Mouse (Mus musculus) cerebellum, postnatal 14 days (tissue): ENCODE measurements around the gene Ulk4.

ENCODE experiments used
- DNase-seq, 2 experiments: peaks; one replicate each; pipeline ENCODE4 v3.0.0; 2021; ENCODE audit warnings: mixed read lengths in 2 of 2

Ulk4 gene

DNA sequence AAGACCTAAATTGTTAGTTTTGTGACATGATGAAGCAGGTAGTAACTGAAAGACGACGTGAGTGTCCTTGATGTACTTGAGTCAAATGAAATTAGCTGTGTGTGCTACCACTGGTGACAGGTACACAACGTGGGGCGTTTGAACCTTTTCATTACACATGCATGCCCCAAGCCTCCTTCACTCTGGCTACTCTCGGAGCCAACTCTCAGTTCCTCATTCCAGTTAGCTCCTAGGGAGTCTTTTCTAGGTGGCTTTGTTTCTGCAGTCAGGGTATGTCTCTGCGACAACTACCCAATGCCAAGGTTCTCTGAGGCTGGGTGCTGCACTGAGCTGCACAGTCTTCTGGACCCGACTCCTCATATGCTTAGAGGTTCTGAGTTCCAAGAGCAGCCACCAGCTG is 100.6 kb downstream of the Ulk4 start:
- no peak for DNase-seq

DNA sequence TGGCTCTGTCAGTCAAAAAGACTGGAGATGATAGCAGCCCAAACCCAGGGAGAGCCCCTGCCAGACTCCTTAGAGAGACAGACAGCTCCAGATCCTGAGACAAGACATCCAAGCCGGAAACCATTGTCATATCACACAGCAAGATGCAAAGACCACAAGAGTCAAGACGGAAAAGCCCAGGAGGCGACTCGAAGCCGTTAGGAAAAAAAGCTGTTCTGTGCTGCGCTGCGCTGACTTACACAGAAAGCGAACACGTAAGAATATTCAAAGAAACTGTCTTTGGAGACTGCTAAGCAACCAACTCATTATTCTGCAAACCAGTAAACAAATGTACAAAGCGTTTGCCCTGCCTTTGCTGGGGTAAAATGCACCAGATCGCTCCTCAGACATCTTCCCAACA is 101.8 kb downstream of the Ulk4 start:
- DNase-seq: no peak

DNA sequence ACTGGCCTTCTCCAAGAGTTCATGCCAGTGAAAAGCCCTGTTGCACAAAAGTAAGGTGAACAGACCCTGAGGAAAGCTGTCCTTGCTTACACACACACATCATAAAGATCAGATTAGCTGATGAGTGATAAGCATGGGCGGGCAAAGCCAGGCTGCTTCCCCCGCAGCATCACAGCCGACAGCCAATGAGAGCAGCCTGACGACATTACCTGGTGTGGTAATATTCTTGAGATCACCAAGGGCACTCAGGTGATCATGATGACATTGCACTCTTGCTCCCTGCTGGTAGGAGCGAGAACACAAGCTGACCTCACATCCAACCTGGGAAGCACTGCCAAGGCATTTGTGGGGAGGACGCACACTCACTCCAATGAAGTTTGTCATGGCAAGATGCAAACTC is 104.9 kb downstream of the Ulk4 start:
- no peak for DNase-seq

DNA sequence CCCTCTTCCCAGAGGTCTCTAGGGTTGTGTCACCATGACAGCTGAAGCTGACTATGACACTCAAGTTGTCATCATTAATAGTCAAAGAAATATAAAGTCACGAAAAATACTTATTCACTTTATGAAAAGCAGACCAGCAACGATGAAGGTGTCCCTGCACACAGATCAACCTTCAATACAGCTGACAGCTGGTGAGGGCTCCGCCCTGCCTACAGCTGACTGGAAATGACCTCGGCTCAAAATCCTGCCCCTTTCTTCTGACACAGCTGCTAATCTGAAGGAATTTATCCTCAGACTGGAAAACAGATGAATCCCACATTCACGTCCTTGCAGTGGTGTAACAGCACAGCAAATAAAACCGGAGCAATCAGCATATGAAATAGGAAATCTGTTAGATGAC is 105.4 kb downstream of the Ulk4 start:
- no peak for DNase-seq

DNA sequence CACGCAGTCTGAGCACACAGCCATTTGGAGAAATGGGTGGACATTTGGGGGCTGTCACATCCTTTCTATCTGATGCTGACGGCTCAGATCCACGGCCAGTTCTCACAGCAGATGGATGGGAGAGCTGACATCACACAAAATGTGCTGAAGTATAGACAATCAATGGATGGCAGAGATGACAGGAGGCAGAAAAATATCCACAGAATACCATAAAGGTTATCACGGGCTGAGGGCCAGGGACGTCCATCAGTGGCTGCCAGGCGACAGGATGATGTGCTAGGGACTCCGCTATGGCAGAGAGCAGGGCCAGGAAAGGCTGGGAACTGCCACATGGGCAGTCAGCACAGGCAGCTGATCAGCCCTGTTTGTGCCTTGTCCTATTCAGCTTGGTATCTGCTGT is 112.4 kb downstream of the Ulk4 start:
- peak; percentile 32 to 39 for DNase-seq

DNA sequence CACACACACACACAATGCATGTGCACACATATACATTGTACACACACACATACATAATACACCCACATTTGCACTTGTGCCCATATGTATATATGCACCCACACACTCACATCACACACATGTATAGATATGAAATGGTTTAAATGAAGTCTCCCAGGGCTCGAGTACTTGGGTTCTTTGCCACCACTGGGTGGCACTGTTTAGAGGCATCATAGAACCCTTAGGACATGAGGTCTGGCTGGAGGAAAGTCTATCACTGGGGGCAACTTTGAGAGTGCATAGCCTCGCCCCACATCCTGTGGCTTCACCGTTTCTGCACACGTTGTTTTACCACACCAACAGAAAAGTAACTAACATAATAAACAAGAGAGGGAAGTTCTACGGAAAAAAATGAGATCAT is 114.2 kb downstream of the Ulk4 start:
- DNase-seq: peak; percentile 47 to 50

DNA sequence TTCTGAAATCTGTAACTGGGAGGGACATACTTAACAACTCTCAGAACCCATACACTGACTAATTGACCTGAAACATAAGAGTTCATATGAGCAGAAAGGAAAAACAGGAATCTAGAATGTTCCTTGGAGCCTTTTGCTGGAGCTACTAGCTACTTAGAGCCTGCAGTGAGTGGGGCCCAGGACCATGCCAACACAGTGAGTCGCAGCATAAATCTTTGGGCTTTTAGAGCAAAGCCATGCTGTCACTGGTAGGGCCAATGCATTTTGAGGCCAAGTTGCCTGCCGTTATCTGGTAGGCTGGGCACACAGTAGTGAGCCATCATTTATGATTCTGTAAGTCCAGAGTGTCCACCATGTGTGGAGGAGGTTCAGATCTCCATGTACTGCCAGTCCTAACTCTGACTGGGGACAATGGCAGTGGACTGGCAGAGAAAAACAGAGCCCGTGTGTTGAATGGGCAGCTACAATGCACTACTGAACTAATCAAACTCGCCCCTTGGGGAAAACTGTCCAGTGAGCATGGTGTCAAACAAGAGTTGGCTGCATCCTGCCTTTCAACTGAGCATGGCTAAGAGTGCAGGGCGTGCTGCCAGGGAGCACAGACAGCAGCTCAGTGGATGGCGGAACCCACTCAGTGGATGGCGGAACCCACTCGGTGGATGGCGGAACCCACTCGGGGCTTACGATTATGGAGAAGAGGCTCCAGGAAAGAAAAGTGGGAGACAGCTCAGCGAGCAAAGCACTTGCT is 115.0 kb downstream of the Ulk4 start:
- peak; percentile 75 to 79 for DNase-seq

DNA sequence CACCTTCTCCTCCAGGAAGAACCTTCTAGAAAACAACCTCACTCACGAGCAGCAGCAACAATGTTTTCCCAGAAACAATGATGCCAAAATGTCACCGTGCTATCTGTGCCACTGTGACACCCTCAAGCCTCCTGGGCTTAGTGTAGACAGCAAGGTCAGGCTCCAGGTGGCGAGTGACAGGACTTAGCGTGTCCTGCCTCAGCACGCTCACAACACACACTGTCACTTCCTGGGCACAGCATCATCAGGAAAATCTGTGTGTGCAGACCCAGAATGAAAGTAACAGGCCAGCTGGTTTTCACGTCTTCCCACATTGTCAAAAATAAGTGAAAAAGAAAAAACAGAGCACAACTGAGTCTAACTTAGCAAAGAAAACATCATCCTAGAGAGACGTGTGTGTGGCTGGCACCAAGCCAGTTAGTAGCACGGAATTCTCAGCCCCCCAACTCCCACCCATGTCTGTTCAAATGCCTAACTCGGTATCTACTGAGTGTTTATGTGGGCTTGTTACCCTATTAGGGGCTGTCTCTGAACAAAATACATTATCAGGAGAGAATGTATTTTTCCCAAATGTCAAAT is 120.7 kb downstream of the Ulk4 start:
- no peak for DNase-seq

DNA sequence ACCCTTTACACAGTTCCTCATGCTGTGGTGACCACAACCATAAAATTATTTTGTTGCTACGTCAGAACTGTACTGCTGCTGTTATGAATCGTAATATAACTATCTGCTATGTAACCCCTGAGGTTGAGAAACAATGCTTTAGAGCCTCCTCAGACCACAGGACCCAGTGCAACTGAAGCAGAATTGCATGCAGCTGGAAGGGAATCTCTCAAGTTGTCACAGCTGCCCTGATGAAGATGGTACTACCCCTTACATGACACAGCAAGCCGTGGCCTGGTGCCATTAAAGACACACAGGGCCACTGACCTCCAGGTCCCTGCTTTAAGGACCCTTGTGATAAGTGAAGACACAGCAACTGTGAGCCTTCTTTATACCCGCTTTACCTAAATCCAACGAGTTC is 123.7 kb downstream of the Ulk4 start:
- no peak for DNase-seq

DNA sequence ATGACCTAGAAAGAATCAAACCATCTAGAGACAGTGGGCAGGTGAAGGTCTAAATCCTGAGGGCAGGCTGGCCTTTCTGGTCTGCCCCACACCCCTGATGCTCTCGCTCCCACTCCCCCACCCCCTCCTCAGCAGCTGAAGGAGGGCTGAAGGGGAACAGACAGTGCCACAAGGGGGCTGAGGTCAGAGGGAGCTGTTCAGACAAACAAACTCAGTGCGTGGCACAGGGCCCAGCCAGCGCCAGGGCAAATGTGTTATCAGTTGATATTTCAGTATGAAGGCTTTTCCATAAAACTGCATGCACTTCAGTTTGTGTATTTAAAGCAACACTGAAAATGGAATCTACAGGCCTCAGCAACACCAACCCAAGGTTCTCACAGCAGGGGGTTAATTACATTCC is 128.4 kb downstream of the Ulk4 start:
- DNase-seq: no peak

DNA sequence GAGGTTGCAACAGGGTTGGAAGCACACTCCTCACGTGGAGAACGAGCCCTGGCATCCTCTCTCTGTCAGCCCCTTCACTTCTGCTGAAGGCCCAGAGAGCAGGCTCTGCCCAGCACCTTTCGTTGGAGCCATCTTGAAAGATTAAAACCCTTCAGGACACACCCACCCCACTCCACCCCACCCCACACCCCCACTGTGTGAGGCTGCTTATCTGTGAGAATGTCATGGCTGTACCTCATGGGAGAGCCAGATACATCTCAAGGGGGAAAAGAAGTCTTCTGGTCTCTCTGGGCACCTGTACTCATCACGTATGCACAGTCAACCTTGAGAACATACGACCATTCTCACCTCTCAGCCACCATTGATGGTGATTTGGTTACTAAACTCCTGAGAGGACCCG is 133.8 kb downstream of the Ulk4 start:
- DNase-seq: no peak

DNA sequence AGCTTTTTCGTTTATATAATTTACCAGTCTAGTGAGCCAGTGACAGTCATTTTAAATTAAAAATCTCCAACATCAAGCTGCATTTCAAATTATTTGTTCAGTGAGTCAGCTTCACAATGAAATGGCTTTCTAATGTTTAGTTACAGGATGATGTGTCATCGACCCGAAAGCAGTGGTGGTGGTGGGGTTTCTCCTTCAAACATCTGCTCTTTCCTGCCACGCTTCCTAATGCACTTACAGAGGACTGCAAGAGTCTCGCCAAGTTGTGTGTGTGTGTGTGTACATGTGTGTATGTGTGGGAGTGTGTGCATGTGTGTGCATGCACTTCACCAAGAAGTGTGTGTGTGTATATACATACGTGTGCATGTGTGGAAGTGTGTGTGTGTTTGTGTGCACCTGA is 144.4 kb downstream of the Ulk4 start:
- DNase-seq: no peak

DNA sequence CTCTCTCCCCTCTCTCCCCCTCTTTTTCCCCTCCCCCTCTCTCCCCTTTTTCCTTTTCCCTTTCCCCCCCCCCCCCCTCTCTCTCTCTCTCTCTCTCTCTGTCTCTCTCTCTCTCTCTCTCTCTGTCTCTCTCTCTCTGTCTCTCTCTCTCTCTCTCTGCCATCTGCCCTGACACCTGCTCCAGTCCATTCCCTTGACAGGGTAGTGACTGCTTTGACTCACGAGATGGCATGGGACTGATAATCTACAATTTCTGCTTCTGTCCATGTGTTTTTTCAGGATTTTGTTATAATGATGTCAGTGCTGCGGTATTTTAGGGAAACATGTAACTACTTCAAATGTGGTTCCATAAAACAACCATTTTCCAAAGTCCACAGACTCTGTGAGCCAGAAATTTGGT is 147.5 kb downstream of the Ulk4 start:
- DNase-seq: no peak

DNA sequence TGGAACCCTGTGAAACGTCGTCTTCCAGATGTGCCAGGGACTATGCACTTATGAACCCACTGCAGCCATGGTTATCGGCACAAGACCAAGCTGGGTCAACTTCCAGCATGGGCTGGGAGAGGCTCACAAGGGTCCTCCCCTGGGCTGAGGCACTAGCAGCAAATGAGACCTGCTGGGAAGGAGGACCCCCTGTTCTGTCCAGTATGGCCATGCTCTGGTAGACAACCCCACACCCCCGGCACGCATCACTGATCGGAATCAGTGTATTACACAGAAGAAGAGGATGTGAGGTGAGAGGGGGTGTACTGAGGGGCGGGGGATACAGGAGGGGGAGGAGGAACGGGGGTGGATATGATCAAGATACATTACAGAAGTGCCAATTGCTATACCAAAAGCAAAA is 148.1 kb downstream of the Ulk4 start:
- DNase-seq: no peak

DNA sequence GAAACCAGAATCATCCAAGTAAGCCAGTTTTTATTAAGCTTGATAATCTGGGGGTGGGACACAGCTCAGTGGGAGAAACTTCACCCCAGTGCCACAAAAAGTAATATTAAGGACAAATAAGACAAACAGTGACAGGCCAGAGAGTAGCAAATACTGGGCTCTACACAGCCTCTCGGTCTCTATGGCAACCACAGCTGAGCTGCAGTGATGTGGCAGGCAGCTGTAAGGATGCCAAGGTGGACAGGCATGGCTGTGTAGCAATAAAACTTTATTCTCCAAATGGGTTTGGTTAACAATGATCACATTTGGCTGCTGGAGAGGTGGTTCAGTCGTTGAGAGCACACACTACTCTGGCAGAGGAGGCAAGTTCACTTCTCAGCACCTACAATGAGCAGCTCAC is 150.0 kb downstream of the Ulk4 start:
- peak; percentile 36 to 60 for DNase-seq

DNA sequence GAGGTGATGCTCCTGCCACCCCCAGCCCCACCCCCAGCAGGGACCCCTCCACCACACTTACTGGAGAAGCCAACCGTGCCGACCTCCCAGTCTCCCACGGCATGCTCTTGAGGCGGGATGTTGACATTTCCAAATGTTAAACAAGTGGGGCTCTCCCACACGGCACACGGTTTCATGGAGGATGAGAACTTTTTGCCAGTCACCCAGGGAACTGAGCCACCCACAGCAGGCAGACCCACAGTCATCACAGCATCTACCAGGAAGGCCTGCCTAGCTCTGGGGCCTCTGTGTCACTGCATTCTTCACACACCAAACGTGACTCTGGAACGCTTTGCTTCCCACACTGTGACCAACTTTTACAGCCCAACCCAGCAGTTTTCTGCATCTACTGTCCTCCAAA is 152.3 kb downstream of the Ulk4 start:
- DNase-seq: no peak

DNA sequence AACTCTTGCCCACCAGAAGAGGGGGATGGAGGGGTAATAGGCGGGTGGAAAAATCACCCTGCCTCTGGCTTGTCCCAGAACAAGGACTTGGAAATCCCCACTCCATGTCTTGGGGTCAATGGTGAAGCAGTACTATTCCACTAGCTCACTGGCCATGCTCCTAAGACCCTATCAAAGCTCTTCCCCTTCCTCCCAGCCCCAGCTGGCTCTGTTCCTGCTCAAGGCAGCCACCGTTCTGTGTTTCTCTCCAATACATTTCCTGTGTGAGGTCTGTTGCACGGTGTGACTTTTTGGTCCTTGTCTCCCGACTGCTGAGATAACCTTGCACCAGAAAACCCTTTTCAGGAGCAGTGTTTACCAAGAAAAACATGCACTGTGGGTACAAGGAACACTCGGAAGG is 155.0 kb downstream of the Ulk4 start:
- peak; percentile 13 to 16 for DNase-seq

DNA sequence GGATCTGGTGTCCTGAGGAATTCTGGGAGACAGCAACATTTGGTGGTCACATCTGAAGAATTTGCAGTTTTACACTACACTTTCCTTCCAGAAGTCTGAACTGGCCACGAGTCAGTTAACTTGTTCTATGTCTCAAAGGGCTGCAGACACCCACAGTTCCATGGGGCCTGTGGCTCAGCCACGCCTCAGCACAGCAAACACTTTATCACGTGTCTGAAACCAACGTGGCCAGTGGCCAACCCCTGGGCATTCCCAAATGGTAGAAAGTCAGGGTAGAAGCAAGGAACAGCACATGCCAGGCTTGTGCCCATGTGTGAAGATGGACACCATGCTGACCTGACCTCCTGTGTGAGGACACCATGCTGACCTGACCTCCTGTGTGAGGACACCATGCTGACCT is 159.1 kb downstream of the Ulk4 start:
- DNase-seq: no peak

DNA sequence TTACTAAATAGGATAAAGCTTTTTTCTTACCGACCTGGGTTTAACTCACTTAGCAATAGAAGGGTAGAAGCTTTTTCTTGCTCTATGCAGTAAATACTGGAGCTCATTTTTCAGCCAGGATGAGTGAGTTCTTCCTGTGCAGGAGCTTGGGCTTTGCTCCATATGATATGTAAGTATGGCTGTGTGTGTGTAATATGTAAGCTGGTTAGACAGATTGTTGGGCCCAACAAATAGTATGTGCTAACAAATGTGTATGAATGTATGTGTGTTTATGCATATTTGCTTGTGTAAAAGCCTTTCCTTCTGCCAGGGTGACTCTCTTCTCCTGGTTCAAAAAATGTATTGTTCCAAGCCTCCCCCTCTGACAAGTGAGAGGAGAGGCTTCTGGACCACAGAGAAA is 164.9 kb downstream of the Ulk4 start:
- DNase-seq: no peak

DNA sequence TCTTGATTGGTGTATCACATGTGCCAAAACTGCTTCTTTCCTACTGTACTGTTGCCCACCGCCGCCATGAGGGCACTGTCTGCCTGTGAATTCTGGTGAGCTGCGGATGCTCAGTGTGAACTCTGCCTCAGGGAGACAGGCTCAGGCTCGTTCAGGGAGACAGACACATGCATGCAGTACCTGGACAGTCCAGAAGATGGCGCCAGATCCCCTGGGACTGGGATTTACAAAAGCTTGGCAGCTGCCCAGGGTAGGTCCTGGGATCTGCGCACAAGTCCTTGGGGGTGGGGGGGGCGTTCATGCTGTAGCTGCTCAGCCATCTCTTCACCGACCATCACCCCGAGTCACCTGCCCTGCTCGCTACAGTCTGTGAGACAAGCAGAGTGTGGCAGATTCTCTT is 168.9 kb downstream of the Ulk4 start:
- peak; percentile 80 to 91 for DNase-seq

DNA sequence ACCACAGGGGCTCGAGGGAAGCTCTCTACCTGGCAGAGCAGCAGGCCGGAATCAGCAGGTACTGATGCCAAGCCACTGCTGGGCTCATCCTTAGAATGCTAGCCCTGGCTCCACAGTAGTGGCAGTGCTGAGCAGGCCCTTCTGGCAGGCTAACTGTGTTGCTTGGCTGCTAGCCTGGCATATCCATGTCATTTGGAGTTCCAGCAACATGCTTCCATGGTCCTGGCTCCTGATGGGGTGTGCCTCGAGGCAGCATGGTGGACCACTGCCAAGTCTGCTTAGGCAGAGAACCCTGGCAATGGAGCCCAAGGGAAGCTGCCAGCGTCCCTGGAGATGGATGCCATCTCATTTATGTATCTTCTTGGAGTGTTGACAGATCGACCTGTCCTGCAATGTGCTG is 169.4 kb downstream of the Ulk4 start:
- peak; percentile 98 to 99 for DNase-seq

DNA sequence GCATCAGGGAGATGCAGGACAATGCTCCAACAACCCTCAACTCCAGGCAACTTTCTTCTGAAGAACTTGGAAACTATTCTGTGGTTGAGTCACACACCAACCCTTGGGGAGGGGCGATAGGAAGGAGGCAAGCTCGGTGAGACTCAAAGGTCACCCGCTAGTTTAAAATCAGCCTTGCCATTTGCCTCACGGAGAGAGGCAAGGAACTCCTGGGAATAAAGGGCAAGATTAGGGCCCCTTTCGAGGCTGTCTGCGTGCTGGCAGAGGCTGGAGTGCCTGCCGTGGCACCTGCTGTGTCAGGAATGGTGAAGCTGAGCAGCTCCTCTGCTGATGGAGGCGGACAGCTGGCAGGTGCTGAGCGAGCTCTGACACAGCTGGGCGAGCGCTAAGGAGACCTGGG is 169.9 kb downstream of the Ulk4 start:
- DNase-seq: no peak

DNA sequence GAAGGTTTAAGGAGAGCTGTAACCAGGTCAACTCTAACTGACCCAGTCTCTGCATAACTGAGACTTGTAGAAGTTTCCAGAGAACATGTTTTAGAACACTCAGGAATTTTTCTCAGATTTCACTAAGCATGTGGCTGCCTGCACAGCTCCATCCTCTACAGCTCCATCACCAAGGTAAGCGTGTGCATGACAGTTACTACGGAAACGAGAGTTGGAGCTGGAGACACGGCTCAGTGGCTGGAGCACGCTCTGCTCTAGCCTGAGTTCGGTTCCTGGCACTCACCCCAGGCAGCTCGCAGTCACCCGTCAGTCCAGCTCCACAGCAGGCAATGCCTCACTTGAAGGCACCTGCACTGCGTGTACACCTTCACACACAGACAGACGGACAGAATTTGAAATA is 175.5 kb downstream of the Ulk4 start:
- no peak for DNase-seq

DNA sequence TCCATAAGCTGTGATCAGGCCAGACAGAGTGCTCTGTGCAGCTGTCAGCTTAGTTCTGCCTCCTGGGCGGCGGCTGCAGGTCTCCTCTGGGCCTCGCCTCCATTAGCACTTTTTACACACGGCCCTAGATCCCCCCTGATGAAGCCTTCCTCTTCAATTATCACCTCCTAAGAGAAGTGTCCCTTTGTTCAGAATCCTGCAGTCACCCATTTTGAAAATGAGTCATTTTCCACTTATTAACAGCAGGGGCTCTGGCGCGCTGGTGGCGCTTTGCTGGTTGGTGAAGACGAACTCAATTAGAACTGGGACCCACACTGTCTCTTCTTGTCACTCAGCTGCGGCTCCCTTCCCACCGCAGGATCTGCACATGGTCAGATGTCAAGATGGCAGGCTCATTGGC is 177.5 kb downstream of the Ulk4 start:
- DNase-seq: no peak

DNA sequence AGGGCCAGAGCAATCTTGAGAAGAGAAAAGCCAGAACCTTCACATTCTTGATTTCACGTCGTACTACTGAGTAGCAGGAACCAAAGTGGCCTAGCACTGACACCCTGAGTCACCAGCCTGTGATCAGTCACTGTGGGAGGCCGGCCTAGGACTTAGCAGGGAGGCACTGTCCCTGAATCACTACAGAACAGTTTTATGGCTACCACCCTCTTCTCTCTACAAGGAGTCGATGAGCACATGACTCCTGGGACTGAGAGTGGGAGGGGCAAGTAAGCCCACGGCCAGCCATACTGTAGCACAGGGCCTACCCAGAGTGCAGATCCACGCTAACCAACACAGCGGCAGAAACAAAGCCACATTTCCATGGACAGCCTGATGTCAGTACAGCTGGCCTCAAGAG is 183.2 kb downstream of the Ulk4 start:
- no peak for DNase-seq
